ENCODE assay signal across 27 mouse cellular contexts in the genomic region with DNA sequence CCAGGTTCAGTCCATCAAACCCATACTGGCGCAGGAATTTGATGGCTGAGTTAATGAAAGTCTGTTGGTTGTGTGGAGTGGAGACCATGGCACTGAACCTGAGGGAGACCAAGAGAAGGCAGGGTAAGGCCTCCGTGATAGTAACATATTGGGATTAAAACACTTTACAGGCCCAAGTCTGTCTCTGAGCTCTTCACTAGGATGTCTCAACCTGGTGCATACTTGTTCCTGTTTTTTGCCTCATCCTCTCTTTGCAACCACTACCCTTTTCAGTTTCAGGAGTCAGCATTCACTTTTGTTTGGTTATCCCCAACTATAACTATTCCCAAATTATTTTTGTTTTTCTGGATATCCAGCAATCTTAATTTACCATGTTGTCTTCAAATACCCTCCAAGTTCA. TPM values are rescaled to one million over a fixed set of nuclear protein-coding genes. Genes with fewer than 3 reads are reported as not detected.
"Had no signal": no experiment of that assay in that cellular context is flagged by ENCODE, and none has a peak within 500 bp of the region (broad histone marks: within the 10 kb centered on the region; RNA-seq: fewer than 3 reads in every experiment).

No protein-coding gene starts in this region.

- ATAC-seq: liver, embryonic 12.5 days; liver, postnatal 0 days; lung, postnatal 0 days; midbrain, embryonic 13.5 days; midbrain, embryonic 15.5 days; midbrain, embryonic 16.5 days had no signal

- DNase-seq: left cerebral cortex, postnatal 4 days; liver; liver, embryonic 13.5 days; liver, postnatal 0 days; lung, adult 18-20 months; lung, adult 2 months; lung, embryonic 14.5 days; lung, postnatal 10 days; lung, postnatal 14 days; lung, postnatal 36 days; lung, postnatal 4 days; midbrain, embryonic 14.5 days had no signal

RNA-seq across cellular contexts. Expression of gene Chil5, which starts 8.5 kb away (rescaled TPM):
- total RNA-seq: left cerebral cortex, adult 2 months; left cerebral cortex, adult 8-10 months; left cerebral cortex, postnatal 10 days; left cerebral cortex, postnatal 14 days; left cerebral cortex, postnatal 25 days; left cerebral cortex, postnatal 36 days; left cerebral cortex, postnatal 4 days; liver, adult 2 months; megakaryocyte-erythroid progenitor cell, adult 5-6 weeks; midbrain, postnatal 0 days; monocyte, adult 5-6 weeks had no signal

RNA-seq across cellular contexts. Expression of gene Pifo, which starts 9.7 kb away (rescaled TPM):
- total RNA-seq: left cerebral cortex, postnatal 25 days; left cerebral cortex, postnatal 36 days; liver, adult 2 months; megakaryocyte-erythroid progenitor cell, adult 5-6 weeks; monocyte, adult 5-6 weeks had no signal
